Mouse (Mus musculus) right cerebral cortex, postnatal 4 days (tissue): ENCODE data around the gene Tead2.

Experiments used
- DNase-seq: peaks from one replicate; pipeline ENCODE4 v3.0.0-alpha.2; 2022

Gene Tead2

DNA sequence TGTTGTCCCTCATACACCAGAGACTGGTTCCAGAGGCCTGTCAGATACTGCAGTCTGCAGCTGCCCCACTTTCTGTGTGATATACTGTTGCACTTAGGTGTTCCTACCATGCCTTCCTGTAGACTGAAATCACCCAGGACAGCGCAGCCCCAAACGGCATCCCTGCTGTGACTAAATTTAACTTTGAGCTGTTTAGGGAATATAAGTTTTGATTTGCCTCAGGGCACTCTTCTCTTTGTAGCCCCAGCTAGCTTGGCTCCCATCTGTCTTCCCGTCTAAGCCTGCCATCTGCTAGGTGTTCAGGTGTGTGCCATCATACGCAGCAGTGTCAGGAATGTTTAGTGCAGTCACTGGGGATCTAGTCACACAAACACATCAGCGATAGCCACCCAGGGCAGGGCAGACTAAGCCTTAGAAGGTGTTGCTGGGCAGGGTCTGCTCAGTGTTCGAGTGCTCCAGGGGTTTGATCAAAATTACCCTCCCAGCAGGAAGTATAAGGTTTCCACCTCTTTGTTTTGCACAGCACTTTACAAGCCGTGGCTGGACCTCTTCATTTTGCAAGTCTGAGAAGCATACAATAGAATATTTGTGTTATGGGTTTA is 47.6 kb downstream of the Tead2 start:
- DNase-seq: no peak

- no peak for DNase-seq
Measured at GRCm38 (mm10) chr7:45264348-45264747, 48.8 kb downstream of the Tead2 start.

DNA sequence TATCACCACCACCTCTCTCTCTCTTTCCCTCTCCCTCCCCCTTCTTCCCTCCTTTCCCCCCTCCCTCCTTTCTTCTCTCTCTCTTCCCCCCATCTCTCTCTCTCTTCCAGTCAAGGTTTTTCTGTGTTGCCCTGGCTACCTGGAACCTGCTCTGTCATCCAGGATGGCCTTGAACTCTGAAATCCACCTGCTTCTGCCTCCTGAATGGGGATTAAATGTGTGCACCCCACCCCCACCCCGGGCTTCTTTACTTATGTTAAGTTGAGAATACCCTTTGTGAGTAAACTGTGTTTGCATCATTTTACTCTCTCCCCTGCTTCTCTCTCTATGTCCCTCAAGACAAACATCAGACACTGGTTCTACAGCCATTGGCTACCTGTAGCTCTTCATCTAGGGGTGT is 50.0 kb downstream of the Tead2 start:
- no peak for DNase-seq

GRCm38 (mm10) chr7:45272786-45273412 is 57.3 kb downstream of the Tead2 start:
- no peak for DNase-seq

- no peak for DNase-seq
Measured at GRCm38 (mm10) chr7:45273672-45274071, 58.1 kb downstream of the Tead2 start.

GRCm38 (mm10) chr7:45277136-45277760 is 61.7 kb downstream of the Tead2 start, which contains the start of gene Slc6a21:
Gene Slc6a21, plus strand, starts transcription at chr7:45277513.
- peak; percentile 65 for DNase-seq
